Mouse (Mus musculus) CH12.LX (cell line): ENCODE measurements at regions not wholly inside any gene's neighbourhood (a gene's known extent, or its start where the extent isn't known, plus 50 kb on each side); places are given as distances from the start of the nearest gene placed in this dataset.

Experiments used
- DNase-seq: peaks from one replicate; pipeline ENCODE4 v3.0.0-alpha.2; 2013; ENCODE audit errors: extremely low read depth
- H3K27ac ChIP-seq: 2 replicates; pipeline ENCODE4 v1.5.1; 2012; ENCODE audit warnings: low read depth, mild to moderate bottlenecking, control low read depth, moderate library complexity; ENCODE audit not compliant: insufficient read depth
- H3K27me3 ChIP-seq: replicated peaks from 2 replicates; pipeline ENCODE3; 2012; ENCODE audit warnings: inconsistent platforms
- H3K36me3 ChIP-seq, 2 experiments: replicated peaks in 1 of 2; 2 replicates each; pipeline versions ENCODE3 to v1.6.1; 2012; ENCODE audit warnings: inconsistent platforms in 1 of 2, low read length in 1 of 2, mild to moderate bottlenecking in 1 of 2, mixed read lengths in 1 of 2, moderate library complexity in 1 of 2; ENCODE audit not compliant: control insufficient read depth in 1 of 2, insufficient read depth in 1 of 2
- H3K4me1 ChIP-seq, 2 experiments: 2 replicates each; pipeline ENCODE4 v1.6.1; 2012; ENCODE audit warnings: inconsistent platforms in 1 of 2, moderate library complexity in 1 of 2; ENCODE audit not compliant: insufficient read depth in 2 of 2, control insufficient read depth in 1 of 2
- H3K4me2 ChIP-seq: 2 replicates; pipeline ENCODE4 v1.6.1; 2012; ENCODE audit warnings: low read depth, mild to moderate bottlenecking, control low read depth; ENCODE audit not compliant: poor library complexity, insufficient read depth, severe bottlenecking
- H3K4me3 ChIP-seq, 3 experiments: fragments of 150-350 bp in 1 of 3; sonication (generic) in 1 of 3; replicated peaks in 1 of 3; 2 replicates each; pipeline versions ENCODE3 to v1.5.1; 2011 to 2012; ENCODE audit warnings: low read depth in 2 of 3, low read length in 2 of 3, mild to moderate bottlenecking in 2 of 3, moderate library complexity in 2 of 3, control low read depth in 1 of 3, improper control_type of control experiment in 1 of 3, inconsistent platforms in 1 of 3, mixed read lengths in 1 of 3; ENCODE audit not compliant: poor library complexity in 1 of 3
- H3K79me2 ChIP-seq: replicated peaks from 2 replicates; pipeline ENCODE4 v1.6.1; 2012; ENCODE audit warnings: mild to moderate bottlenecking, moderate library complexity; ENCODE audit not compliant: control insufficient read depth, poor library complexity, insufficient read depth, severe bottlenecking; ENCODE audit errors: extremely low read depth
- H3K9ac ChIP-seq: 2 replicates; pipeline ENCODE4 v1.6.1; 2012; ENCODE audit warnings: low read depth, mild to moderate bottlenecking, control low read depth, moderate library complexity; ENCODE audit not compliant: insufficient read depth
- H3K9me3 ChIP-seq: replicated peaks from 2 replicates; pipeline ENCODE3; 2012; ENCODE audit warnings: low read length, inconsistent platforms, mixed read lengths
- CTCF ChIP-seq, 2 experiments: IDR thresholded peaks in 1 of 2; conservative IDR thresholded peaks in 1 of 2; 2 replicates each; pipeline ENCODE4 v1.5.1; 2011 to 2012; ENCODE audit warnings: low read depth in 2 of 2, low read length in 2 of 2, improper control_type of control experiment in 1 of 2, inconsistent platforms in 1 of 2, mild to moderate bottlenecking in 1 of 2, moderate library complexity in 1 of 2
- E2F4 ChIP-seq: IDR thresholded peaks from 2 replicates; pipeline ENCODE4 v1.6.1; 2011; ENCODE audit warnings: low read depth, low read length, improper control_type of control experiment; ENCODE audit not compliant: insufficient replicate concordance
- MAX ChIP-seq: IDR thresholded peaks from 2 replicates; pipeline ENCODE4 v1.6.1; 2011; ENCODE audit warnings: low read length, improper control_type of control experiment
- MYC ChIP-seq: IDR thresholded peaks from 2 replicates; pipeline ENCODE4 v1.6.1; 2011; ENCODE audit warnings: low read depth, mild to moderate bottlenecking, improper control_type of control experiment, low read length
- RAD21 ChIP-seq: IDR thresholded peaks from 2 replicates; pipeline ENCODE4 v1.6.1; 2011; ENCODE audit warnings: low read depth, mild to moderate bottlenecking, low read length, improper control_type of control experiment, moderate library complexity
- SMC3 ChIP-seq: IDR thresholded peaks from 2 replicates; pipeline ENCODE4 v1.6.1; 2011; ENCODE audit warnings: low read depth, low read length, improper control_type of control experiment
- TBP ChIP-seq: conservative IDR thresholded peaks from 2 replicates; pipeline ENCODE4 v1.6.1; 2011; ENCODE audit warnings: low read depth, low read length, improper control_type of control experiment
- TCF12 ChIP-seq: IDR thresholded peaks from 2 replicates; pipeline ENCODE4 v1.6.1; 2014; ENCODE audit warnings: low read depth, mild to moderate bottlenecking, inconsistent platforms, low read length, improper control_type of control experiment
- dilution Hi-C: fragments of 300-500 bp; cut with MboI; formaldehyde crosslinking; loops from 2 replicates; pipeline ENCODE4 v1.14.3; 2020; ENCODE audit warnings: low sequenced_read_pairs; ENCODE audit not compliant: extremely low pct_unique_long_range_greater_than_20kb, extremely low pct_ligation_motif_present
- in situ Hi-C: fragments of 300-500 bp; cut with MboI; formaldehyde crosslinking; loops from 3 replicates; pipeline ENCODE4 v1.14.3; 2019; ENCODE audit warnings: low sequenced_read_pairs, low pct_ligation_motif_present, low pct_unique_long_range_greater_than_20kb, mixed read lengths

GRCm38 (mm10) chr1:154032669-154033099 is 132.7 kb upstream of the Teddm2 start:
- no peaks in the 10 kb centered on the region for H3K4me1 ChIP-seq
- no peaks in the 10 kb centered on the region for H3K36me3 ChIP-seq
- H3K79me2 ChIP-seq, result no peaks in the 10 kb centered on the region
- H3K27ac ChIP-seq, result no peak overlapping the region
- no peak overlapping the region for H3K9ac ChIP-seq
- H3K27me3 ChIP-seq, result no peaks in the 10 kb centered on the region
- TF ChIP-seq SMC3 (peak; percentile 48), RAD21 (peak; percentile 54), MYC (no peak), TBP (no peak), MAX (no peak; the same call in 1 of the 2 replicates), CTCF (conservative IDR thresholded peaks at IDR 0.05 in 1 of 2, IDR thresholded peaks at IDR 0.05 in 1 of 2; ENCODE audit: low read depth in 2 of 2, low read length in 2 of 2) (peak; percentile 20 to 70; a peak in 2 of 4 replicates)
- in situ Hi-C loops (loop anchor here (10.0 kb wide), 2 partner anchors 92 to 138 kb away; partner anchors contain the start of genes Glul and Teddm1a), dilution Hi-C loops (no loop called here)
- H3K9me3 ChIP-seq, result no peaks in the 10 kb centered on the region
- no peak overlapping the region for H3K4me3 ChIP-seq
- peak; percentile 28 for DNase-seq
- peak overlapping the region; percentile 72; the same call in 1 of the 2 replicates for H3K4me2 ChIP-seq

- dilution Hi-C loops (no loop called here), in situ Hi-C loops (loop anchor here (10.0 kb wide), 2 partner anchors 91 to 139 kb away; partner anchors contain the start of genes Glul and Teddm1a)
- Histone ChIP-seq H3K4me1 (no peaks in the 10 kb centered on the region), H3K4me2 (no peak overlapping the region), H3K4me3 (no peak overlapping the region), H3K9me3 (no peaks in the 10 kb centered on the region), H3K9ac (no peak overlapping the region), H3K27ac (no peak overlapping the region), H3K79me2 (no peaks in the 10 kb centered on the region), H3K36me3 (no peaks in the 10 kb centered on the region), H3K27me3 (no peaks in the 10 kb centered on the region)
- TF ChIP-seq TCF12, result no peak
- no peak for DNase-seq
Measured at GRCm38 (mm10) chr1:154033958-154034606, 134.1 kb upstream of the Teddm2 start.

- DNase-seq, result no peak
- peaks cover 0 to 7% of the 10 kb centered on the region in 2 experiments; a peak in 1 of 4 replicates for H3K4me1 ChIP-seq
- H3K27me3 ChIP-seq, result no peaks in the 10 kb centered on the region
- dilution Hi-C loops, result no loop called here
- H3K4me2 ChIP-seq, result no peak overlapping the region
- no peak overlapping the region for H3K9ac ChIP-seq
- no peak for TF ChIP-seq E2F4
- H3K9me3 ChIP-seq, result no peaks in the 10 kb centered on the region
- in situ Hi-C loops, result loop anchor here (10.0 kb wide), 2 partner anchors 88 to 142 kb away; partner anchors contain the start of genes Glul and Teddm1a
- H3K36me3 ChIP-seq, result no peaks in the 10 kb centered on the region
- no peak overlapping the region for H3K27ac ChIP-seq
- H3K4me3 ChIP-seq, result no peak overlapping the region
- no peaks in the 10 kb centered on the region for H3K79me2 ChIP-seq
Measured at GRCm38 (mm10) chr1:154036729-154037270, 136.8 kb upstream of the Teddm2 start.
